Mouse (Mus musculus) brain, embryonic 18.5 days (tissue): ENCODE measurements at regions not wholly inside any gene's neighbourhood (a gene's known extent, or its start where the extent isn't known, plus 50 kb on each side); places are given as distances from the start of the nearest gene placed in this dataset.

Experiments
- DNase-seq: peaks from one replicate; pipeline ENCODE4 v3.0.0-alpha.2; 2012; ENCODE audit warnings: low read depth, low spot score

DNA sequence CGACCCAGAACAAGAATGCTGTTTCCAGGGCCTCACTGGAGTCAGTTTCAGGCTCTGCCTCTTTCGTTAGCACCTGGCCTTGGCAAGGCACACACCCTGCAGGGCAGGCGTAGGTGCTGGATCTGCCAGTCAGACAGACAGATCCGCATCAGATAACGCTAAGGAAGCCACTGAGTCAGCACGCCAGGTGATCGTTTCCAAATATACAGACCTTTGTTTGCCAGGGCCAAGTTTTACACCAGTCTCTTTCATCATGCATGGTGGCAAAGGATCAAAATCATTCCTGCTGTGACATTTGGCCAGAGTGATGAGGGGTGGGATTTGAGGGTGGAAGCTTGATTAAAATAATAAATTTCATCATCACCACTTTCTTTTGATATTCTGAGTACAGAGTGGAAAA lies 411.0 kb downstream of the Ofcc1 start:
- no peak for DNase-seq

DNA sequence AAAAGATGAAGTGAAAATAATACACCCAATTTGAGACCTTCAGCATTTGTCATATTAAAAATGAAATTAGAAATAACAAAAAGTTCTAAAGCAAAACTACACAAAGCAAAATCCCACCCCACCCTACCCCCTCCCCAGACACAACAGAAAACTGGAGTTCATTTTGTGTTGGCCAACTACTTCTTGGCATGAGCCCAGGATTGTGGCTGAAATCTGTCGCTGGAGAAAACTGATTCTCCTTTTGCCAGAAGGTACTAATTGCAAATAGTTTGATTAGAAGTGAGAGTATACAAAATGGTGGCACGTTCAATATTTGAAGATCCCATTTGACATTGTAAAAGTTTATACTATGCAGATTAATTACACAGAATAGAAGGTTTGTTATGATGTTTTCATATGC lies 426.0 kb downstream of the Ofcc1 start:
- no peak for DNase-seq

DNA sequence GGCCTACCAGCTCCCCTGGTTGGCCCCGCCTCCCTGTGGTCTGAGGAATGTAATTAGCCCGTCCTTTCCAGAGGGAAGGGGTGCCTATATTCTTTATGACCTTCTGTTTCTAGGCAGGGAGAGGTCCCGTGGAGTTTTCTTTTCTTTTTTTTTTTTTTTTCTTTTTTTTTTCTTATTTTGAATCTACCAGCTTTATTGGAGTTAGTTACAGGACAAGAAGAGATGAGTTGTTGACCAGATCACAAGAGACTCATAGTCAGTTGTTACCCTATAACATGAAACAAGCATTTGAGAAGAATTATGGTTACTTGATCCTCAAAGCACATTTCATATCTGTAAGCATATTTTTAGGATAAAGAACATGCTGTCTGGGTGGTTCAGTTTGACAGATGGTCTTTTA lies 429.8 kb downstream of the Ofcc1 start:
- no peak for DNase-seq

DNA sequence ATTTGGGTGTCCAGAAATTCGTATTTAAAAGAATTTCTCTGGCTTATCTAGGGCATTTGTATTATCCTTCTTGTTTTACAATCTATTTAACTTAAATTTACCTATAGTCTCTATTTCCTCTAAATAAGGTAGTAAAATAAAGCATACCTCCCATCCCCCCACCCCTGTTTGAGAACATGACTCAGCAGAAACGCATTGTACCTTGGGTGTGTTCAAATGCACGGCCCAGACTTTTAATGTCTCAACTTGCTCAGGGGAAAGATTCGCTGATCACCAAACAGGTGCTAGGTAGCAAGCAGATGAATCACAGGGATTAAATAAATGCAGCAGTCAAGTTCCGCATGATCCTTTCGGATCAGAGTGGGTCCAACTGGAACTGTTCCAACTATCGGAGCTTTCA lies 432.7 kb downstream of the Ofcc1 start:
- DNase-seq = no peak

DNA sequence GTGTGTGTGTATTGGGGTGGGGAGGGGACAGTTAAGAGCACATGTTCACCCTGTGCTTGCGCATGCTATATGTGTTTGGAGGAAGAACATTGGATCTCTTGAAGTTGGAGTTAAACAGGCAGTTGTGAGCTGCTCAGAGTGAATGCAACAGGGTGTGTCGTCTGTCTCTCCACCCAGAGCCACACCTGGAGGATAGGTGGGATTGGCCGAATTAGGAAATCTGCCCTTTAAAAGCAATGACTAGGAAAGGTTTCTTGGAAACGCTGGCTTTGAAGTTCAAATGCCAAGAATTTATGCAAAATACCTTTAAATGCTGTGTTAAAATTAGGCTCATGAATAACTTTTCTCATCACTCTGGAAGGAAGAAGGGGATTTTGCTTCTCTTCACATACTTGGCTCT lies 436.9 kb downstream of the Ofcc1 start:
- no peak for DNase-seq

DNA sequence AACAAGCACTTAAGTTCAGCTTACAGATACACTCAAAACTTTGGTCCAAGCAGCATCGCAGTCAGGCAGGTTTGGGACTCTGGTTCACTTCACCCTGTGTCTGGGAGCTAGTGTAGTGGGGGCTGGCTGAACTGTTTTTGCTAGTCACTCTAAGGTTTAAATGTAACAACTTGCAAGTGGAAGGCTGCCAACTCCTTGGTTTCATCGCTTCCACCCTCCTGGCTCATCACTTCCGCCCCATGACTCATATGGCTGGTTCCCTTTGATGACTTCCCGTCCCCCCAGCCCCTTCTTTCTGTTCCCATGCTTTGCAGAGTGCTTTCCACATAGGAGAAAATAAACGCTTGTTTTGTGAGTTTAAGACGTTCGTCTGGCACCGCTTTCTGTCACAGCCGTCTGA lies 438.1 kb downstream of the Ofcc1 start:
- DNase-seq = no peak

DNA sequence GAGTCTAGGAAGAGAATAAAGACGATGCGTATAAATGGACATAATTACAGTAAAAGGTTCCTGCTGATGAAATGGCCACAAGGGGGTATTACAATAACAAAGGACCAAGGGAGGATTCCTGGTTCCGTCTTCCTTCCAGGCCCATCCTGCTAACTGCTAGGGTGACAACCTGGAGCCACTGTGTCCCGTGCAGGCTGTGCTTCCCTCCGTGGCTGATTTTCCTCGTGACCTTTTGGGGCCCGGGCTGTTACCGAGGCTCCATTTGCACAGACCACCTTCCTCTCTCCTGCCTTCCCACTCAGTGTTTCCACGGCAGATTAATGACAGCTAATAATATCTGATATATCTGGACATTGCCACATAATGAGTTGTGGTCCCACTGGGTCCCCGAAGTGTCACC lies 453.5 kb downstream of the Ofcc1 start:
- DNase-seq = no peak

DNA sequence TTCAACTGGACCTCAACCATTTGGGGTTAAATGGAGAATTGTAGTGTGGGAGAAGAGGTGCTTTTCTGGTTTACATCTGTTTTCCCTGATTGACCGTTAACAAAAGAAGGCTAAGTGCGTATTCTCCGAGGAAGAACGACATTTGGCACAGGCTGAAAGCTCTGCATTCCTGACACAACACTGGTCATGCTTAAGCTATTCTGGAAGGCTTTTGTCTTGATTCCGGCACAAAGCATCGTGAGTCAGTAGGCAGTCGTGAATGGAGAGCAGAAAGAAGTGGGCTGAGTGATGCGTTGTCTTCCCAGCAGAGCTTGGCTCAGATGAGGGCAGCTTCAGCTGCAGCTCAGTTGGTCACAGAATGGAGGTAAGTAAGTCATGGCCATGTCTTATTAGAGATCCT lies 457.0 kb downstream of the Ofcc1 start:
- DNase-seq = no peak

DNA sequence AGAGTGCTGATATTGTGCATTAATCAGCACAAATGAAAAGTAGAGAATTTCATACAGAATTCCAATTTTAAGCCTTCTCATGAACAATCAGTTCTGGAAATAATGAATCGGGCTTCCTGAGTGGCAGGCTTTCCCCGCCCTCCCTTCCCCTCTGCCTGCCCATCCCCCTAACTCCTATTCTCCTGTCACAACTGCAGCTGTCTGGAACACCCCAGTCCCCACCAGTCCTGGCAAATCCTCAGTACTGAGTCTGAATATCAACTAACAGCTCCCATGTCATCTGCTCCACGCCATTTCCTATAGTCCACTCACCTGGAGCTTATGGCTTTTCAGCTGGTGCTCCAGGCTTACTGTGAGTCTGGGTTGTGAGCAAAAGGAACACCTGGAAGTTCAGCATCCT lies 457.9 kb downstream of the Ofcc1 start:
- no peak for DNase-seq

DNA sequence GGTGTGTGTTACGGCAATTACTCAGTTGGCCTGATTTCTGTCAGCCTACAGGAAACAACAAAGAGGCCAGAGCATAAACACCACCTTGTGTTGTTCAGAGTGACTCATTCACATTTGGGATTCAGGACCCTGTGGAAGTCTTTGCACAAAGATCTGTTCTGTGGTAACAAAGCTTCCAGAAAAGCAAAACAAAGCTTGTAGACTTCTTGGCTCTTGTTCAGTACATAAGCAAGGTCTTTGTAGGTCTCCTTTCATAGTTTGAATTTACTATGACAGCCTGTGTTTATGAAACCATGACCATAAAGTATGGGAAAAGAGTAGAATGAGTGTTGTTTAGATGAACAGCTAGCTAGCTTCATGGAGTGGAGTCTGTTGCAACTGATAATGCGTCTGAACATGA lies 461.9 kb downstream of the Ofcc1 start:
- DNase-seq = no peak

DNA sequence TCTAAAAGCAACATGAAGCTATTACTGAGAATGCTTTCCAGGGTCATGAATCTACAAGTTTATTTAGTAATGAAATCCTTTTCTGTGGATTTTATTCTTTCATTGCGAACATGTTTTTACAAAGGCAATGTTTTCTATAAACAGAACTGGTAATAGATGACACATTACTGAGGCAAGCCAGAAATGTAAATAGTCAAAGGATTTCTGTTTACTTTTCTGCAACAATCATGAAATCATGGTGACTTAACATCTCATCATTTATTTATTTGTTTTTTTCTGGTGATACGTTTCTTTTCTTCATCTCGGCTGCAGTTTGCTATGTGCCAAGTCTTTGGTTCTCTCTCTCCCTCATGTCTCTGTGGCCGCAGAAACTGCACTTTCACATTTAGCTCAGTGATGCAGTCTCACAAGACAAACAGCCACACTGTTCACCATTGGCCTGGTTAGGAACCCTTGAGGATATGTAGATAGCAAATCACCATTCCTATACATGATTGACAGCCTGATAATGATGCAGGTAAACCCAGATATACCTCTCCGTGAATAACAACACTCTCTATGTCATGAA lies 462.8 kb downstream of the Ofcc1 start:
- no peak for DNase-seq

DNA sequence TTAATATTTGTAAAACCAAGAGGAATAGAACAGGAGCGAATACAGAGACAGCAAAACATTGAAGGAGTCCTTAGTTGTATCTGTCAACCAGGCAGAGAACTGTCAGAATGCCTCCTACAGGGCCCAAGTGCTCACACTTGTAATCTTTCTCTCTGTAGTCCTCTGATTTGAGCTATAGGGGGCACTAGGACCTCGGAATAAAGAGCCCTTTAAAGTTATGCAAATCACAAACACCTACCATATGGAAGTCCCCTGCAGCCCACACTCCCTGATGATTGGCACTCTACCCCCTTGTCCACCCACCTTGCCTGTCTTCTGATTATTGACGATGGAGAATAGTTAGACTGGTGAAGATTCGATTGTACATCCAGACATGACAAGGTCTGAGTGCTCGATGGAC lies 467.1 kb downstream of the Ofcc1 start:
- no peak for DNase-seq

DNA sequence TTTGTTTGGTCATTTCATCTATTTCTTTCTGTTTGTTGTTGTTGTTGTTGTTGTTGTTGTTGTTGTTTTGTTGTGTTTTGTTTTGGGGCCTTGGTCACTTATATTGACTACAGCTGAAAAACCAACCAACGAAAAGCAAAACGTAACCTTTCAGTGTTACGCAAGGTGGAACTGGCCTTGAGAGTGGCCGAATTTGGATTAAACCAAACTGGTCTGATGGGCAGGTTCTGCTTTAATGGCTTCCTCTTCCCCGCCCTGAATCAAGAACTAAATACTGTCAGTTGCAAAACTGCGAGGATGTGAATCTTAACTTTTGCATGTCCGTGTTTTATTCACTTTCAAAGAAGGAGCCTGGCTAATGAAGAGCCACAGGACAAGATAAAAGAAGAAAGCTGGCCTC lies 480.2 kb downstream of the Ofcc1 start:
- no peak for DNase-seq

DNA sequence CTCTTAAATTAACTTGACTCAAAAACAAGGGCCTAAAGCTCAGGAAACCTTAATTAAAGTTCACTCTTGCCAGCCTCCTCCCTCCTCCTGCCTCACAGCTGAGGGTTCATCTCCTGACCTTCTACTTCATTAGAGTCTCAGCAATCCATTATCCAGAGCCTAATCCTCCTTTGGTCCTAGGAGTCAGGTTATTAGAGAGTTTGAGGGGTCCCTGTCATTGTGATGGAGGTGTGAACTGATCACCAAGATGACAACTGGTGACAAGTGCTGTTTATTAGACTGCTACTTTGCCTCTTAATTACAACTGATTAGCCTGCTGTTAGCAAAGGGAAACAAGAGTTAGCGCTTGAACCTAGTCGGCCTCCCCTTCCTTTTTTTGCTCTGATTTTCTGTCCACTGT lies 481.1 kb downstream of the Ofcc1 start:
- no peak for DNase-seq

DNA sequence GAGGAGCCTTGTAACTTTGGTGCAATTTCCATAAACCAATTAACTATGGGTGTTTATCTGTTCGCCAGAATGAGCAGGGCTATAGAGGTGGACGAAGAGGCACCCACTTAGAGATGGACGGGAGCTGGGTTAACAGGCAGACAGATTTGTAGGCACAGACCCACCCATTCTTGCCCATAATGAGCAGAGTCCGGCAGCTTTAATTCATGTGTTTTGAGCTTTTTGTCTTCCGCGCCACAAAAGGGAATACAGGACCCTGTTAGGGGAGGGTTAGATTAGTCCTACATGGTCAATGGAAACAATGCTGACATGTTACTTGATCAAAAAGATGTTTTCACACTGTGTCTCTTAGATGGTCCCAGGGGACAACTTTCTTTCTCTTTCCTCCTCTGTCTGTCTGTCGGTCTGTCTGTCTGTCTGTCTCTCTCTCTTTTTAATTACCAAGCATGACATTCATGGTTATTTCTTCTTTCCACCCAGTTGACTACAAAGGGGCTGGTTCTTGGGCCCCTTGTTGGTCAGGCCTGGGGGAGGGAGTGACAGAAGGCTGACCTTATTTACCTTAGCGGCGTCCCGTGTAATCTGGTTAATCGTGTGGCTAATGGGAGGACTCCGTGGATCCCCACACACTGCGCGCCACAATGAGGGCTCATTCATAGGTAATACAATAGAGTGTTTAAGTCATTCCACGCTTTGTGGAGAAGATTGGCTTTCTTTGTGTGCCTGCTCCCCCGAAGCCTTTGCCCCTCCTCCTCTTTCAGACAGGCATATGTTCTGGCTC lies 483.7 kb downstream of the Ofcc1 start:
- no peak for DNase-seq

DNA sequence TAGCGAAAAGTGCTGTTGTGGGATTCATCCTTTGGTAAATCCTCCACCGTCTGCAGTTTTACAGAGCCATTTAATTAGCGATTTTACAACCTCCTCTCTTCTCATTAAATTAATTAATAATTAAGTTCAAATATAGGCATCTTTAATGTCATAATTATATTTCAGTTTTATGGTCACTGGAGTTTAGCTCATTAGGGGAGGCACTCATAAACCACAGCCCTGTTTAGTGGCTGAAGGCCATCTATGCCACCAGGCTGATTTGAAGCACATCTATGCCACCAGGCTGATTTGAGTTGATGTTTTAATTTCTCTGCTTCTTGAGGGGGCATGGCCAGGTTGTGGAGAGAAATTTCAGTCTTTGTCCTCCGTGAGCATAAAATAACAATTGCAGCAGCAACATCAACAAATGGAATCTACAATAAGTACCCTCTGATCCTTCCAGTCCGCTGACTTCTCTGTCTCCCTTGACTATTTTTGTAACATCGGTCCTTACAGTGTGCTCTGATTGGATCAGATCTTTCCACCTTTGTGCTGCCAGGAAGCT lies 508.9 kb downstream of the Ofcc1 start:
- DNase-seq = no peak

DNA sequence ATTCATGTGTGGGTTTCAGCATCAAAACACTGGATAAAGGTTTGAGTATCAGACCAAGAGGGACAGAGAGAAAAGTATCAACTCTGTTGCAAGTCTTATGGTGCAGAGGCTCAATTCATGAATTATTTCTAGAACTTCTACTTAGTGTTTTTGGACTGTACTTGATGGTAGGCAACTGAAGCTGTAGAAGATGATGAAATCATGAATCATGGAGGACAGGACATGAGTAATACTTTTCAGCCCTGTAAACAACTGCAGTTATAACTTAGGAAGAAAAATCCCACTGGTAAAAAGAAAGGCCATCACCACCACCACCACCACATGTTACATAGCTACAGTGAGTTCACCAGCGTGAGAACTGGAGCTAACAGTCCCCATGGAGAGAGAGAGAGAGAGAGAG lies 511.9 kb downstream of the Ofcc1 start:
- DNase-seq = no peak

DNA sequence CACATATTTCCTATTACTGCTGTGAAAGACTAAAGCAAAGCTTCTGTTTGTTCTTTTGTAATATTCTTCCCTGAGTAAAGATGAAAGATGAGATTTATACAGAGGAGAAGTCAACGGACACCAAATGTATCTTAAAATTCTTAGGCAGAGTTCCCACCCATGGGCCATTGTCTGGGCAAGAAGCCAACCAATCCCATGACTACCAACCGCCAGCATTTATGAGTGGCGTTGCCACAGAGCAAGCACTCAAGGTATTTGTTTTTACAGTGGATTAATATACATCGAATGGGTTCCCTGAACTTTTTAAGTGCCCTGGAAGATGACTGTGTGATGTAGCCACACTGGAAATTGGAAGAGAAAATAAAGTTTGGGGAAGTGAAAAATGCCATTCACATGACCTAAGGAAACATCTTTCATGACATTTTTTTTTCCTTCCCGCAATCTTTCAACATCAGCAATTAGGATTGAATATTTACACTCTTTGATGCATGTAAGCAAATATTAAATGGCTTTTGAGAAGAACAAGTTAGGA lies 525.1 kb downstream of the Ofcc1 start:
- DNase-seq = no peak

DNA sequence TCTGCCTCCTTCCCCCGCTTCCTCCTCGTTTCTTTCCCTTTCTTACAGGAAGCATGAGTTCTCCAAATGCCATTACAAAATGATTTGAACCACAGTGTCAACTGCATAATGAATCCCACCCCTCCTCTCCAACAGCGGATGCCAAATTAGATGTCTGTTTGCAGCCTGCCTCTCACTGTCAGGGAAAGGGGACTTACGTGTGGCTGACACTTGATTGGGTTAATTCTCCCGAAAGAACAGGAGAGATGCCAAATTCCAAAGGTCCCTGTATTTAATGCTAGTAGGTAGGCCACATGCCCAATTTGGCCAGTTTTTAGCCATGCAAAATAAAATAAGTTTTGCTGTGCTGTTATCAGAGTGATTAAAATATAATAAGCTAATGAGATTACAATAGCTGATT lies 525.9 kb downstream of the Ofcc1 start:
- DNase-seq = no peak

DNA sequence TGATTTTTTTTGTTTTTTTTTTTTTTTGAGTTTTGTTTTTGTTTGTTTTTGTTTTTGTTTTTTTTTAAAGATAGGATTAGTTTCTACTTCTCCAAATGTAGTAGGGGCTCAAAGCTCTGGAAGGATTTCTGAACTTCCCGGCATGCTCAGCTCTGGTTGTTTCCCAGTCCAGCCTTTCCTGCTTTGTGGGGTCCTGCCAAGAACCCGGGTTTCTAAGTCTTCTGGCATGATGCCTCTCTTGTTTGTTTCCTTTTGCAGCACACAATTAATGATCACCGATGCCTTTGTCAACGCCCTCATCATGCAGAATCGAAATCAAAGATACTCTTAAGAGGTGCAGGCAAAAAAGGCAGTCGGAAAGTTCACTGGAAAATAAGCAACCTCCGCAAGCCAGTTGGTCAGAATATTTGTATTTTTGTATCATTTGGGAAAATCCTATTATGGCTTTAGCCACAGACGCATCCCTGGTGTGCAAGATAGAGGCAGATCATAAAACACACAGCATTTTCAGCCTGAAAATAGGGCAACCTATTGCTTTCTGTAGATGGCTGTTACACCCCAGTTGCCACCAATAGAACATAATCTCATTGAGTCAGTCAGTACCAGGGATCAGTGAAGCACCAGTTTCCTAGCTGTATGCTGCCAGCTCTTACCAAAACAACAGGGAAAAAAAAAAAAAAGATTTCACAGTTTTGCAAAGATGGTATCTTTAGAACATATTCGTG lies 526.6 kb downstream of the Ofcc1 start:
- DNase-seq = no peak

DNA sequence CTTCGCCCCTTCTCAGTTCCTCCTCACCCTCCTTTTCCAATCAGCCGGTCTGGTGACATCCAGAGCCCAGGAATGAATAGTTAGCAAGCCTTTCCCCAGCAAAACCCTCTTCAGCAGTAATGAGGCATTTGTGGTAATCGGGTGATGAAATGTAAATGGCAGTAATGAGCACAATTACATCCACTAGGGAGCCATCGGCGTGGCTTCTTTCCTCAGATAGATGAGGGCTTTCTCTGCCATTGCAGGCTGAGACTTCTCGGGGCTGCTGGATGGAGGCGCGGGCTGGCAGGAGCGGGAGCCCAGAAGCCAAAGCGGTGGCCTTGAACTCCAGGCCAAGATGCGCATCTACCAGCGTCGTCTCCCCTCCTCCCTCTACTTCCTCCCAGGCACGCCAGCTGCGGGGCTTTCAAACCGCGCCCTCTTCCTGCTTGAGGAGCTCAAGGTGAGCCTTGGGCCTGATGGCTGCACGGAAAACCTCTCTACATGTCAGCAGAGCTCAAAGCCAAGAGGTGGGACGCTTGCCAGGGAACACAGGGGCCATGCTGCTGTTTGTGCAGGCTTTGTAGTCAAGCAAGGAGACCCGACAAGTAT lies 537.2 kb downstream of the Ofcc1 start:
- peak; percentile 26 for DNase-seq

DNA sequence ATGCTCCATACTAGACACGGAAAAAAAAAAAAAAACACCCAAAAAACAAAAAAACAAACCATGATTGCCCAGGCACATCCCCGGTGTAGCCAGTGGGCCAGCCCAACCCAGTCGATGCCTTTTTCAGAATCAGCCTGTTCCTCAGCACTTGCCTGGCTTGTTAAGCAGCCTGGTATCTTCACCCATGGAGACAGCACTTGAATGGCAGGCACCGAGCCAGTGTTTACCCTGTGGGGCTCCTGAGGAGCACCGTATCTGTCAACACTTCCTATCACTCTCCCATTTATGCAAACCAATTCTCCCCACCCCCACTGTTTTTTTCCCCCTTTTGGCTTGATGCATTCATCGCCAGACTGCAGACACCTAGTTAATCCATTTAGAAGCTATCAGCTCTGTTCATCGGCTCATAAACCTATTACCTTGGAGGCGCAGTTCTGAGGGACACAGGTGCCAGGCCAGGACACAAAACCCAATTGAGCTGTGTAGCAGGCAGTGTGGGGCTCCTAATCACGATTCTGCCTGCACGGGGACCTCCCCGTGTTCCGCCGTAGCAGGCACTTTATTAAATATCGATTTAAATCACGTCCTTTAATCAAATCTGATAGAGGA lies 537.8 kb downstream of the Ofcc1 start:
- DNase-seq = peak; percentile 34
